Mouse (Mus musculus) cerebellum, postnatal 10 days (tissue): Measurements from ENCODE around the gene Gm14326.
"Not testable (repeated sequence)": the region's sequence is repeated elsewhere in the genome, so short reads cannot be mapped to it uniquely, and the experiment has no call there.

Experiments used
- DNase-seq, 2 experiments: peaks; one replicate each; pipeline ENCODE4 v3.0.0; 2021; ENCODE audit warnings: mixed read lengths in 2 of 2

Gene Gm14326

DNA sequence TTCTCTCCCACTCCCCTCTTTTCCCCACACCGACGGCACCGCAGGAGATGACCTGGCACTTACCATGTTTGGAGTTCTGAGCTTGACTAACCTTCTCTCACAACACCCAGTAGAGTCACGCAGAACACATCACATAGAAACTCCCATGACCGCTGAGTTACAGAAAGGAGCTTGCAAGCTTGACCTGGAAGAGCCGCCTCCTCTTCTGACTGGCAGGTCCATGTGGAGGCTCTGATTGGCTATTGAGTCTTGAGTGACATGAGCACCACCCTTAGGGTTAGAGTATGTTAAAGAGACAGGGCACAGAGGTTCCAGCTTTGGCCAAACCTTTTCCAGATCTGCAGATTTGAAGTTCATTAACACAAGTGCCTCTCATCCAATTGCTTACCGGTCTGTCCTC is at the start of gene Gm14326:
Gene Gm14326, minus strand, starts transcription at position 153 of the 400 bp plus-strand sequence.
- peak; percentile 60 to 75 for DNase-seq

DNA sequence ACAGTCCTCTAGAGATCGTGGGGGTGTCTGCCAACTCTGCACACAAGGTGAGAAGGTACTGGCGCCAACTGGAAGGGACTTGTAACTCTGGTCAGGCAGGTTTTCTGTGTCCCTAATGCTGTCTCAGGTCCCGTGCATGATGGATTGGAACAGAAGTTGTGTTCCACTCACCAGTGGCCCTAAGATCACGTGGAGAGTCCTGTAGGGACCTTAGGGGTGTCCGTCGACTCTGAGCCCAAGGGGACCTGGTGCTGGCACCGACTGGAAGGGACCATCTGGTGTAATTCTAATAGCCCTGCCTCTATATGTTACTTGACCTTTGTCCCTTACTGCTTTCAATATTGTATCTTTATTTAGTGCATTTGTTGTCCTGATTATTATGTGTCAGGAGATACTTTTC is 17.7 kb upstream of the Gm14326 start:
- peak in 1 of 2 experiments; percentile 0 for DNase-seq

DNA sequence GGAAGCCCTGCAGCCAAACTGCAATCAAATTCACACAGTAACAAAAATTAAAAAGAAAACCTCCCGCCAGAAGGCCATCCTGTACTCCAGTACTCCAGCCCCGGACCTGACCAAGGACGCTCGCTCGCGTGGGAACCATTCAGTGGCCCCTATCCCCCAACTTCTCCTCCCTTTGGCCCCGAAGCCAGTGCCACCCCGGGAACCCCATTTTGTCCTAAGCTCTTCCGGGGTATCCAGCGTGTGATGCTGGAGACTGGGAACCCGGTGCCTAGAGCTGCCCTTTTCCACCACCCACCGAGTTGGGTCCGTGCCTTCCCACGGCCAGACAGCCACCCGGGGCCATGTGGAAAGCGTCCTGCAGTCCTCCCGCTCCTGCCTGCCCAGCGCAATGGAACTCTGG is 363 bp downstream of the Gm14326 start:
- peak; percentile 70 to 72 for DNase-seq

DNA sequence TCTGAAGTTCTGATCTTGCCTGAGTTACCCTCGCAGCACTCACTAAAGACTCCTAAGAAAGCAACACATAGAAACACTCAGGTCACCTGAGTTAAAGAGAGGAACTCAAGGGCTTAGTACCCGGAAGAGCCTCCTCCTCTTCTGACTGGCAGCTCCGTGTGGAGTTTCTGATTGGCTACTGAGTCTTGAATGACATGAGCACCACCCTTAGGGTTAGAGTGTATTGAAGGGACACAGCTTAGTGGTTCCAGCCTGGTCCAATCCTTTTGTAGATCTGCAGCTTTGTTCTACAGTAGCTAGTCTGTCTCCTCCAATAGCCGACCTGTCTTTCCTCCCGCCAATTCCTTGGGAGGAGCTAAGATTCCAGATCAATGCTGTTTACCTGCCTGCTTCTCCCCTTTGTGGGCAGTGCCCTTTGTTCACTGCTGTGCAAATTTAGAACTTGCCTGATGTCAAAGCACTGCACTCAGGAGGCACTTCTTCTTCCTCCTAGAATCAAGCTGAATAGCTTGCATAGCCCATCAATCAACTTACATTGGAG is 31.5 kb downstream of the Gm14326 start, which contains the start of gene Zfp972:
Gene Zfp972, minus strand, starts transcription at position 51 of the 541 bp plus-strand sequence.
- not testable (repeated sequence) for DNase-seq

DNA sequence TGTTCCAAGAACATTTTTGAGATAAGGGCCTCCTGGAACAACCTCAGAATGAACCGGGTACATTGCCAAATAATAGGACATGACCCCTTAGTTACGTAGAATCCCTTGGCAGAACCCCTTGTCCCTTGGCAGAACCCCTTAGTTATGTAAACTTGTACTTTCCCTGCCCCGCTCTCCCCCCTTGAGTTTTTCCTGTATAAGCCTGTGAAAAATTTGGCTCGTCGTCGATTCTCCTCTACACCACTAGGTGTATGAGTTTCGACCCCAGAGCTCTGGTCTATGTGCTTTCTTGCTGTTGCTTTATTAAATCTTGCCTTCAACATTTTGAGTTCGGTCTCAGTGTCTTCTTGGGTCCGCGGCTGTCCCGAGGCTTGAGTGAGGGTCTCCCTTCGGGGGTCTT is 53.8 kb downstream of the Gm14326 start:
- DNase-seq, result not testable (repeated sequence)

DNA sequence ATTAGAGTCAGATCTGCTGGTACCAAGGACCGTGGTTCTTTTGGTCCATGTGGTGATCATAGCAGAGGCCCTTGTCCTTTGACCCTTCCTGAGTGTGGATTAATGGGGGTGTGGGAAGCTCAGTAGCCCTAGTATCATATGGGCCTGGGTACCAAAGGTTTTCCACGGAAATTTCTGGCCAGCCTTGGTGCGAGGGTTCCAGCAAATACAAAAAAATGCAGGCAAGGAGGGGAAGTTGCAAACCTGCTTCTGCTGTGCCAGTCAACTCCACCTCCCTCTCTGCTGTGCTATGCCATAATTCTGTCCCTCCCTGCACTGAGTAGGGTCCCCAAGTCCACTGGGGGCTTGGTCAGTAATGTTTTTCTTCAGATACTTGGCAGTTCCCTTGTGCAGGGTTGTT is 58.9 kb downstream of the Gm14326 start:
- not testable (repeated sequence) for DNase-seq

DNA sequence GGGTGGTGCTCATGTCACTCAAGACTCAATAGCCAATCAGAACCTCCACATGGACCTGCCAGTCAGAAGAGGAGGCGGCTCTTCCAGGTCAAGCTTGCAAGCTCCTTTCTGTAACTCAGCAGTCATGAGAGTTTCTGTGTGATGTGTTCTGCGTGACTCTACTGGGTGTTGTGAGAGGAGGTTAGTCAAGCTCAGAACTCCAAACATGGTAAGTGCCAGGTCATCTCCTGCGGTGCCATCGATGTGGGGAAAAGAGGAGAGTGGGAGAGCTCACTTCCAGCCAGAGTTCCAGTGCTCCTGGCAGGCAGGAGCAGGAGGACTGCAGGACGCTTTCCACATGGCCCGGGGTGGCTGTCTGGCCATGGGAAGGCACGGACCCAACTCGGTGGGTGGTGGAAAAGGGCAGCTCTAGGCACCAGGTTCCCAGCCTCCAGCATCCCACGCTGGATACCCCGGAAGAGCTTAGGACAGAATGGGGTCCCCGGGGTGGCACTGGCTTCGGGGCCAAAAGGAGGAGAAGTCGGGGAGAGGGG is 60.0 kb downstream of the Gm14326 start, which contains the start of gene Gm14327:
Gene Gm14327, plus strand, starts transcription at position 51 of the 533 bp plus-strand sequence.
- DNase-seq, result peak in 1 of 2 experiments; percentile 2

DNA sequence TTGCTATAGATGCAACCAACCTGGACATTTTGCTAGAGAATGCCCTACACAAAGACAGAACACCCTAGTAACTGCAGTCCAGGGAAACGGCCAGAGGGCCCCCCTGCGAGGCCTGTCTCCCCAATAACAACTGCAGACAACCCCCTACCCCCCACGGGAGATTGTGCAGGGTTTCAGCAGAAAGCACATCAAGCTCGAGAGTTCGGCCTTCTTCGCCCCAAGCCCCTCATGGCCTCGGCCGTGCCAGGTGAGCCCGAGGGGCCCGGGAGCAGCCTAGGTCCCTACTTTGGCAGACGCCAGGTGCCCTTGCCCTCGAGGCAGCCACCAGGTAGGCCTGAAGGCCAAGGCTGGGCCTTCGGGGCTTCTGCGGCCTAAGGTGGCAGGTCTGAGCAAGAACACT is 69.4 kb downstream of the Gm14326 start:
- not testable (repeated sequence) for DNase-seq
